Mouse (Mus musculus) limb, embryonic 13.5 days (tissue): Measurements from ENCODE around the gene Mylpf. TPM values are rescaled to one million over a fixed set of nuclear protein-coding genes. Genes with fewer than 3 reads are reported as not detected.
"Not testable (repeated sequence)": the region's sequence is repeated elsewhere in the genome, so short reads cannot be mapped to it uniquely, and the experiment has no call there.

Experiments
- ATAC-seq: fragments of 200-750 bp; cut with Nextera tagmentation; 2 replicates; pipeline ENCODE4 v1.8.0; 2017; ENCODE audit warnings: low read depth, moderate number of reproducible peaks, moderate TSS enrichment; ENCODE audit not compliant: low FRiP score
- H3K27ac ChIP-seq: fragments of 300-500 bp; sonication (generic); 2 replicates; pipeline ENCODE4 v1.5.1; 2015; ENCODE audit warnings: inconsistent platforms, mild to moderate bottlenecking, moderate library complexity
- H3K27me3 ChIP-seq: fragments of 300-500 bp; sonication (generic); 2 replicates; pipeline ENCODE4 v1.6.1; 2015; ENCODE audit warnings: mild to moderate bottlenecking, inconsistent platforms
- H3K36me3 ChIP-seq: fragments of 300-500 bp; sonication (generic); 2 replicates; pipeline ENCODE4 v1.6.1; 2015; ENCODE audit warnings: inconsistent platforms, mild to moderate bottlenecking, moderate library complexity
- H3K4me1 ChIP-seq: fragments of 300-500 bp; sonication (generic); 2 replicates; pipeline ENCODE4 v1.6.1; 2015; ENCODE audit warnings: inconsistent platforms
- H3K4me2 ChIP-seq: fragments of 300-500 bp; sonication (generic); replicated peaks from 2 replicates; pipeline ENCODE4 v1.6.1; 2015; ENCODE audit warnings: inconsistent platforms, mild to moderate bottlenecking, moderate library complexity
- H3K4me3 ChIP-seq: fragments of 300-500 bp; sonication (generic); 2 replicates; pipeline ENCODE4 v1.5.1; 2015; ENCODE audit warnings: moderate library complexity, mild to moderate bottlenecking, inconsistent platforms
- H3K9ac ChIP-seq: fragments of 300-500 bp; sonication (generic); 2 replicates; pipeline ENCODE4 v1.6.1; 2015; ENCODE audit warnings: mild to moderate bottlenecking, inconsistent platforms
- H3K9me3 ChIP-seq: fragments of 300-500 bp; sonication (generic); 2 replicates; pipeline ENCODE4 v1.6.1; 2016; ENCODE audit warnings: inconsistent platforms
- WGBS: fragments of 180-500 bp; shearing (Covaris S2); methylation state at CpG from one replicate; pipeline ENCODE4 v1.1.7; 2015; 5-methylcytosine and 5-hydroxymethylcytosine counted together
- polyA plus RNA-seq: library from polyadenylated mRNA; unstranded; fragments of >200 nt; fragmentation: Nextera tagmentation; extraction: Ambion mirVana; gene quantifications from 2 replicates; pipeline ENCODE4 v1.2.1, GENCODE M21; 2015

Gene Mylpf
- polyA plus RNA-seq = 350 and 353 TPM in 2 replicates

- 0 out of 2 replicates have a peak, but pooled peaks cover 6% of the 10 kb centered on the region for H3K27me3 ChIP-seq
- ATAC-seq = peak; percentile 94
- H3K36me3 ChIP-seq = peaks cover 13% of the 10 kb centered on the region
- under 1% methylated on average over 44 of the region's 44 CpGs for WGBS
- H3K4me3 ChIP-seq = peak within 1 kb of the TSS; percentile 91
- peak within 1 kb of the TSS; percentile 98 for H3K4me2 ChIP-seq
- H3K4me1 ChIP-seq = peaks cover 29% of the 10 kb centered on the region
- H3K9ac ChIP-seq = peak within 1 kb of the TSS; percentile 97
- H3K9me3 ChIP-seq = no peaks in the 10 kb centered on the region
- peak within 1 kb of the TSS; percentile 84 for H3K27ac ChIP-seq
These were observed at the start of gene Mylpf for GRCm38 (mm10) chr7:127208553-127209438. Gene Mylpf, plus strand, starts transcription at chr7:127208890.

GRCm38 (mm10) chr7:127162546-127162945, 46.1 kb upstream of the Mylpf start:
- Histone ChIP-seq H3K4me3 (no peak overlapping the region), H3K9me3 (no peaks in the 10 kb centered on the region), H3K4me1 (no peaks in the 10 kb centered on the region), H3K27me3 (no peaks in the 10 kb centered on the region), H3K9ac (no peak overlapping the region), H3K27ac (no peak overlapping the region), H3K4me2 (no peak overlapping the region), H3K36me3 (no peaks in the 10 kb centered on the region)
- ATAC-seq = no peak
- 76% methylated on average over 5 of the region's 5 CpGs for WGBS

DNA sequence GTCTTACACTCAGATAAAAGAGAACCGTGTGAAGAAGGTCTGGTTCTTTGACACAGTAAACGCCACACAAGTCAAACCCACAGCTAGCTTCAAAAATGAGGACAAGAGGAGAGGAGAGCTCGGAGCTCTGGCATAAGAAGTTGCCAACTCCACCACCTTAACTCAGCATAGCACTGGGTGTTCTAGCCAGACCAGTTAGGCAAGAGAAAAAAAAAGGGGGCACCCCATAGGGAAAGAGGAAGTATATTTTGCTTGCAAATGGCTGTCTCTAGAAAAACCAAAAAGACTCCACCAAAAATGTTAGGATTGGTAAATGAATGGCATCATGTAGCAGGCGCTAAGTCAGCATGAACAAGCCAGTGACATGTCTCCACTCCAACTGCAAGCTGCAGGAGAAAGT, 44.7 kb upstream of the Mylpf start:
- H3K4me2 ChIP-seq = no peak overlapping the region
- H3K4me1 ChIP-seq = no peaks in the 10 kb centered on the region
- H3K4me3 ChIP-seq = no peak overlapping the region
- H3K36me3 ChIP-seq = no peaks in the 10 kb centered on the region
- WGBS = 88% methylated on average over 4 of the region's 4 CpGs
- no peaks in the 10 kb centered on the region for H3K9me3 ChIP-seq
- no peak for ATAC-seq
- H3K27ac ChIP-seq = no peak overlapping the region
- H3K27me3 ChIP-seq = no peaks in the 10 kb centered on the region
- H3K9ac ChIP-seq = no peak overlapping the region

DNA sequence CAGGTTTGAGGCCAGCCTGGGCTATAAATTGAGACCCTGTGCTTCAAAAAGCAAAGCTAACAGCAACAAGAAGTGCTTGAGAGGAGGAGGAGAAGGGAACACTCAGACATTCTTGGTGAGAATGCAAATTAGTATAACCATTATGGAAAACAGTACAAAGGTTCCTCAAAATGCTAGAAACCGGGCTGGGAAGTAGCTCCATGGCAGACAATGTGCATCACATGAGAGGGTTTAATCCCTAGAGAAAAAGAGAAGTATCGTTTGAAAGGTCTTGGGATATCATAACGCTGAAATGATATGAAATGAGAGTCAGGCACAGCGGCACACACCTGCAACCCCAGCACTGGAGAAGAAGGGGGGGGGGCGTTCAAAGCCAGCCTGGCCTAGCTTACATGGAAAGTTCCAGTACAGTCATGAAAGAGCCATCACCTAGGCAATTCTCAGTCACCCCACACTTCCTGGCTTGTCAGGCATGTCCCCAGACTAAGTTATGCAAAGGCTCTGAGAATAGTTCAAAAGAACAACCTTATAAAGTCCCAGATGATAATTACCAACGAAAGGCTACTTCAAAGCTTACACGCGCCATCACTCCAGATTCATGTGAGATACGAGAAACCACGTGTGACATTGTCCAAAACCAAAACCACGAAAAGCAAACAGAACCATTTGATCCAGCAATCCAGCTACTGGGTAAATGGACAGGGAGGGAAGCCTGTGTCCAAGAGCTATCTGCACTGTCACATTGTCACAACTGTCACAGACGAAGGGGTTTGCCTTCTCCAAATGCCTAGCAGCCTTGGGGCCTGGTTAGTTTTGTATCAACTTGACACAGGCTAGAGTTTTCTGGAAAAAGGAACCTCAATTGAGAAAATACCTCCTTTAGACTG, 42.8 kb upstream of the Mylpf start:
- WGBS = 85% methylated on average over 12 of the region's 12 CpGs
- no peak overlapping the region for H3K9ac ChIP-seq
- no peak for ATAC-seq
- H3K36me3 ChIP-seq = no peaks in the 10 kb centered on the region
- no peak overlapping the region for H3K27ac ChIP-seq
- H3K4me2 ChIP-seq = no peak overlapping the region
- H3K27me3 ChIP-seq = no peaks in the 10 kb centered on the region
- H3K4me3 ChIP-seq = no peak overlapping the region
- no peaks in the 10 kb centered on the region for H3K9me3 ChIP-seq
- H3K4me1 ChIP-seq = no peaks in the 10 kb centered on the region

DNA sequence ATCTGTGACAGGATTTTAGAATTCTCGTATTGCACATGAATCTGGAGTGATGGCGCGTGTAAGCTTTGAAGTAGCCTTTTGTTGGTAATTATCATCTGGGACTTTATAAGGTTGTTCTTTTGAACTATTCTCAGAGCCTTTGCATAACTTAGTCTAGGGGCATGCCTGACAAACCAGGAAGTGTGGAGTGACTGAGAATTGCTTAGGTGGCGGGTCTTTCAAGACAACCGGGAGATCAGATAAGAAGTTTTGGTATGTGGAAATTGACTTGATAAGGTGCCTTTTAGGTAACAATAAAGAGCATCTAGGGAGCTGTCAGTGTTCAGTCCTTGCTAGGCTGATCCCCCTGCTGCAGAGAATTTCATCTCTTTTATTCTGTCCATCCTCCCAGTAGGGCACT, 42.2 kb upstream of the Mylpf start:
- no peak overlapping the region for H3K27ac ChIP-seq
- H3K4me2 ChIP-seq = no peak overlapping the region
- no peak for ATAC-seq
- H3K36me3 ChIP-seq = no peaks in the 10 kb centered on the region
- 84% methylated on average over 5 of the region's 5 CpGs for WGBS
- no peak overlapping the region for H3K9ac ChIP-seq
- no peaks in the 10 kb centered on the region for H3K4me1 ChIP-seq
- H3K9me3 ChIP-seq = no peaks in the 10 kb centered on the region
- H3K4me3 ChIP-seq = no peak overlapping the region
- no peaks in the 10 kb centered on the region for H3K27me3 ChIP-seq

- Histone ChIP-seq H3K27ac (no peak overlapping the region), H3K9me3 (0 out of 2 replicates have a peak, but pooled peaks cover 3% of the 10 kb centered on the region), H3K36me3 (no peaks in the 10 kb centered on the region), H3K4me1 (no peaks in the 10 kb centered on the region), H3K9ac (no peak overlapping the region), H3K4me2 (no peak overlapping the region), H3K4me3 (no peak overlapping the region), H3K27me3 (no peaks in the 10 kb centered on the region)
- ATAC-seq = no peak
- 81% methylated on average over 4 of the region's 4 CpGs for WGBS
These were observed 31.8 kb upstream of the Mylpf start for GRCm38 (mm10) chr7:127176937-127177336.

DNA sequence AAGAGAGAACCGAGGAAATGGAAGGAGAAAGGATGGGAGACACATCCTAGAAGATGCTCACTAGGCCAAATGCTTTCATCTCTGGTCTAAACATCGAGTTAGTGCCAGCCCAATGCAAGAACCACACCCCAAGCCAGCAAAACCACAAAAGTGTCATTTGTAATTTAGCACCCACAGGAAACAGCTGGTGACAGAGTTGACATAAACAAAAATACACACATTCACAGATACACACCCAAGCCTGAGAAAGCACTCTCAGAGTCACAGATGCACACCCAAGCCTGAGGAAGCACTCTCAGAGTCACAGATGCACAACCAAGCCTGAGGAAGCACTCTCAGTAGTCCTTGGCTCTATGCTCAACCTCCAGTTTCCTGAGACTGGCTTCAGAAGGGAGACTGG, 27.9 kb upstream of the Mylpf start:
- Histone ChIP-seq H3K4me2 (no peak overlapping the region), H3K4me1 (no peaks in the 10 kb centered on the region), H3K9me3 (0 out of 2 replicates have a peak, but pooled peaks cover 3% of the 10 kb centered on the region), H3K27ac (no peak overlapping the region), H3K36me3 (no peaks in the 10 kb centered on the region), H3K27me3 (no peaks in the 10 kb centered on the region), H3K9ac (no peak overlapping the region), H3K4me3 (no peak overlapping the region)
- ATAC-seq = no peak
- WGBS = 67% methylated on average over 2 of the region's 2 CpGs

DNA sequence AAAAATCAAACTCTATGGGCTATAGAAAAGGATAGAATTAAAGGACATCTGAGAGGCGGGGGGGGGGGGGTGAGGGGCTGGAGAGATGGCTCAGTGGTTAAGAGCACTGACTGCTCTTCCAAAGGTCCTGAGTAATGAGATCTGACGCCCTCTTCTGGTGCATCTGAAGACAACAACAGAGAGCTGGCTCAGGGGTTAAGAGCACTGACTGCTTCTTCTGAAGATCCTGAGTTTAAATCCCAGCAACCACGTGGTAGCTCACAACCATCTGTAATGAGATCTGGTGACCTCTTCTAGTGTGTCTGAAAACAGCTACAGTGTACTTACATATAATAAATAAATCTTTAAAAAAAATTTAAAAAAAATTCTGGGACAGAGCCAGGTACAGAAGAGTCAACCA, 27.0 kb upstream of the Mylpf start:
- not testable (repeated sequence) for H3K27ac ChIP-seq, H3K4me1 ChIP-seq, H3K9ac ChIP-seq, ATAC-seq, H3K27me3 ChIP-seq, H3K4me2 ChIP-seq, H3K36me3 ChIP-seq, H3K9me3 ChIP-seq, H3K4me3 ChIP-seq
- WGBS = 34% methylated on average over 3 of the region's 3 CpGs

DNA sequence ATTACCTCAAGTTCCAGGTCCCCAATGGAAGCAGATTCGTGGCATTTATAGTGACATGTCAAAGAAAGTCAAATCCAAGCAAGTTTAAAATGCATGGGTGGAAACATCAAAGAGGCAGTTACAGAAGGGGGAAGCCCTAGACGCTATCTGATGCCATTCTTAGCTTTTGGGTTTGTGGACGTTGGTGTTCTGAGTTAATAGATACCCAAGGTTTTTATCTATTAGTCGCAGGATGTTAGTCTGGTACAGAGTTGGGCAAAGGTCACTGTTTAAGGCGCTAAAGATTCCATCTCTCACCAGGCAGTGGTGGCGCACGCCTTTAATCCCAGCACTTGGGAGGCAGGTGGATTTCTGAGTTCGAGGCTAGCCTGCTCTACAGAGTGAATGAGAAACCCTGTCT, 25.3 kb upstream of the Mylpf start:
- Histone ChIP-seq H3K4me2 (no peak overlapping the region), H3K27me3 (no peaks in the 10 kb centered on the region), H3K9ac (no peak overlapping the region), H3K9me3 (0 out of 2 replicates have a peak, but pooled peaks cover 3% of the 10 kb centered on the region), H3K27ac (no peak overlapping the region), H3K4me3 (no peak overlapping the region), H3K4me1 (no peaks in the 10 kb centered on the region), H3K36me3 (no peaks in the 10 kb centered on the region)
- ATAC-seq = no peak
- 79% methylated on average over 8 of the region's 8 CpGs for WGBS

DNA sequence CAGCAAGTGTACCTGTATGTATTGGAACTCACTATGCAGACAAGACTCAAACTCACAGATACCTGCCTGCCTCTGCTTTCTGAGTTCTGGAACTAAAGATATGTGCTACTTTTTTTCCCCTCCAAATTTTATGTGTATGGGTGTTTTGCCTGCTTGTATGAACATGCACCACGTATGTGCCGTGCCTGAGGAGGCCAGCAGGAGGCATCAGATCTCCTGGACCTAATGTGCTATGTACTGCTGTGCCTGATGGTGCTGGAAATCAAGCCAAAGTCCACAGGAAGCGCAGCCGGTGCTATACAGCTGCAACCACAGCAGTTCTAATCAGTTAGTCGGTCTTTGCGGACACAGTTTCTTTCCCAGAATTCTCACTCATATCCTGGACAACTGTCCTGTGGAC, 24.9 kb upstream of the Mylpf start:
- H3K27me3 ChIP-seq = no peaks in the 10 kb centered on the region
- no peak overlapping the region for H3K9ac ChIP-seq
- H3K36me3 ChIP-seq = no peaks in the 10 kb centered on the region
- H3K27ac ChIP-seq = no peak overlapping the region
- WGBS = 72% methylated on average over 6 of the region's 6 CpGs
- ATAC-seq = no peak
- H3K4me3 ChIP-seq = no peak overlapping the region
- no peaks in the 10 kb centered on the region for H3K4me1 ChIP-seq
- 0 out of 2 replicates have a peak, but pooled peaks cover 3% of the 10 kb centered on the region for H3K9me3 ChIP-seq
- no peak overlapping the region for H3K4me2 ChIP-seq

GRCm38 (mm10) chr7:127184720-127185119, 24.0 kb upstream of the Mylpf start:
- Histone ChIP-seq H3K4me3 (no peak overlapping the region), H3K36me3 (no peaks in the 10 kb centered on the region), H3K4me2 (no peak overlapping the region), H3K27ac (no peak overlapping the region), H3K4me1 (no peaks in the 10 kb centered on the region), H3K27me3 (no peaks in the 10 kb centered on the region), H3K9me3 (no peaks in the 10 kb centered on the region), H3K9ac (no peak overlapping the region)
- WGBS = 42% methylated on average over 1 of the region's 1 CpGs
- ATAC-seq = no peak

DNA sequence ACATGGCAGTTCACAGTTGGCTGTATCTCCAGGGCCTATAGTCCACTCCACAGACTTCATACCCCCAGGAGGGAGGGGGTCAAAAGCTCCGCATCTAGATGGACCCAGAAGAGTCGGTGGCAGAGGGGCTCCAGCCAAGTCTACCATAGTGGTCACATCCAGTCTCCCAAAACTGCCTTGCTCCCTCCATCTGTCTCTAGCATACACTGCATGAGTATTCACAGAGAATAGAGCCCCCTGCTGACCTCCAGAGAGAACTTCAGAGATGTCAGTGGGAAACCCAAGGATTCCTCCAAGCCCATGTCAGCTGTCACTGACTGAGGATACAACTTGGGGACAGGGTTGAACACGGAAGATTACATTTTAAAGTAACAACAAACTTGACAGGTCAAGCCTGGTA, 23.1 kb upstream of the Mylpf start:
- no peak overlapping the region for H3K4me2 ChIP-seq
- no peak for ATAC-seq
- no peaks in the 10 kb centered on the region for H3K36me3 ChIP-seq
- no peaks in the 10 kb centered on the region for H3K9me3 ChIP-seq
- H3K27ac ChIP-seq = no peak overlapping the region
- no peaks in the 10 kb centered on the region for H3K4me1 ChIP-seq
- WGBS = 66% methylated on average over 3 of the region's 3 CpGs
- no peaks in the 10 kb centered on the region for H3K27me3 ChIP-seq
- H3K4me3 ChIP-seq = no peak overlapping the region
- H3K9ac ChIP-seq = no peak overlapping the region
